Mouse (Mus musculus) MEL (cell line): ENCODE data around the gene Prr11. TPM values are rescaled to one million over a fixed set of nuclear protein-coding genes. Genes with fewer than 3 reads are reported as not detected.

Source experiments
- DNase-seq: peaks from one replicate; pipeline ENCODE4 v3.0.0; 2011; ENCODE audit warnings: low read depth, low spot score
- H3K27ac ChIP-seq: 2 replicates; pipeline ENCODE4 v1.5.1; 2012; ENCODE audit warnings: low read depth, mild to moderate bottlenecking, control low read depth, low read length, moderate library complexity; ENCODE audit not compliant: control insufficient read depth
- H3K27me3 ChIP-seq, 2 experiments: fragments of 150-350 bp in 1 of 2; sonication (generic) in 1 of 2; 2 replicates each; pipeline ENCODE4 v1.6.1; 2012; ENCODE audit warnings: low read length in 2 of 2, mild to moderate bottlenecking in 2 of 2, improper control_type of control experiment in 1 of 2, moderate library complexity in 1 of 2; ENCODE audit not compliant: insufficient read depth in 2 of 2, control insufficient read depth in 1 of 2
- H3K36me3 ChIP-seq, 2 experiments: 2 replicates each; pipeline ENCODE4 v1.6.1; 2012 to 2014; ENCODE audit warnings: low read length in 2 of 2, improper control_type of control experiment in 1 of 2, inconsistent platforms in 1 of 2, mild to moderate bottlenecking in 1 of 2; ENCODE audit not compliant: insufficient read depth in 2 of 2, control insufficient read depth in 1 of 2
- H3K4me1 ChIP-seq, 2 experiments: fragments of 150-350 bp in 1 of 2; sonication (generic) in 1 of 2; 2 replicates each; pipeline ENCODE4 v1.6.1; 2012; ENCODE audit warnings: low read length in 2 of 2, improper control_type of control experiment in 1 of 2, mild to moderate bottlenecking in 1 of 2; ENCODE audit not compliant: insufficient read depth in 2 of 2, control insufficient read depth in 1 of 2
- H3K4me3 ChIP-seq, 2 experiments: fragments of 150-350 bp in 1 of 2; sonication (generic) in 1 of 2; 2 replicates each; pipeline ENCODE4 v1.5.1; 2012; ENCODE audit warnings: low read depth in 2 of 2, low read length in 2 of 2, mild to moderate bottlenecking in 2 of 2, moderate library complexity in 2 of 2, control low read depth in 1 of 2, improper control_type of control experiment in 1 of 2; ENCODE audit not compliant: control insufficient read depth in 1 of 2, insufficient read depth in 1 of 2
- H3K79me2 ChIP-seq: 2 replicates; pipeline ENCODE4 v1.6.1; 2012; ENCODE audit warnings: mild to moderate bottlenecking, low read length, moderate library complexity; ENCODE audit not compliant: control insufficient read depth, poor library complexity, insufficient read depth
- H3K9ac ChIP-seq: 2 replicates; pipeline ENCODE4 v1.6.1; 2012; ENCODE audit warnings: low read depth, mild to moderate bottlenecking, control low read depth, low read length, moderate library complexity; ENCODE audit not compliant: control insufficient read depth, poor library complexity, severe bottlenecking
- H3K9me3 ChIP-seq: fragments of 150-350 bp; sonication (generic); replicated peaks from 2 replicates; pipeline ENCODE4 v1.6.1; 2012; ENCODE audit warnings: mild to moderate bottlenecking, low read length, improper control_type of control experiment, moderate library complexity; ENCODE audit not compliant: insufficient read depth
- BHLHE40 ChIP-seq: IDR thresholded peaks from 2 replicates; pipeline ENCODE4 v1.6.1; 2012; ENCODE audit warnings: low read depth, mild to moderate bottlenecking, inconsistent platforms, low read length, improper control_type of control experiment, borderline replicate concordance
- CHD2 ChIP-seq: IDR thresholded peaks from 2 replicates; pipeline ENCODE4 v1.6.1; 2011; ENCODE audit warnings: low read length, improper control_type of control experiment
- CTCF ChIP-seq, 3 experiments: IDR thresholded peaks in 2 of 3; conservative IDR thresholded peaks in 1 of 3; 2 replicates each; pipeline ENCODE4 v1.5.1; 2011 to 2012; ENCODE audit warnings: low read length in 3 of 3, low read depth in 2 of 3, mild to moderate bottlenecking in 2 of 3, improper control_type of control experiment in 1 of 3, inconsistent platforms in 1 of 3, mixed read lengths in 1 of 3, moderate library complexity in 1 of 3; ENCODE audit not compliant: control insufficient read depth in 1 of 3, insufficient read depth in 1 of 3, poor library complexity in 1 of 3, severe bottlenecking in 1 of 3
- E2F4 ChIP-seq: IDR thresholded peaks from 2 replicates; pipeline ENCODE4 v1.6.1; 2011; ENCODE audit warnings: low read depth, low read length, improper control_type of control experiment, borderline replicate concordance
- ETS1 ChIP-seq: IDR thresholded peaks from 2 replicates; pipeline ENCODE4 v1.6.1; 2012; ENCODE audit warnings: low read depth, mild to moderate bottlenecking, inconsistent platforms, low read length, improper control_type of control experiment, moderate library complexity
- GABPA ChIP-seq: IDR thresholded peaks from 2 replicates; pipeline ENCODE4 v1.6.1; 2012; ENCODE audit warnings: low read depth, mild to moderate bottlenecking, inconsistent platforms, low read length, improper control_type of control experiment, moderate library complexity
- GATA1 ChIP-seq: IDR thresholded peaks from 2 replicates; pipeline ENCODE4 v1.6.1; 2011; ENCODE audit warnings: low read depth, low read length, improper control_type of control experiment
- HCFC1 ChIP-seq: IDR thresholded peaks from 2 replicates; pipeline ENCODE4 v1.6.1; 2012; ENCODE audit warnings: low read depth, mild to moderate bottlenecking, inconsistent platforms, low read length, improper control_type of control experiment, moderate library complexity
- JUND ChIP-seq: IDR thresholded peaks from 2 replicates; pipeline ENCODE4 v1.6.1; 2011; ENCODE audit warnings: low read depth, mild to moderate bottlenecking, improper control_type of control experiment, low read length
- KAT2A ChIP-seq: conservative IDR thresholded peaks from 2 replicates; pipeline ENCODE4 v1.6.1; 2012; ENCODE audit warnings: low read depth, low read length, improper control_type of control experiment, inconsistent platforms
- MAFK ChIP-seq: IDR thresholded peaks from 2 replicates; pipeline ENCODE4 v1.6.1; 2011; ENCODE audit warnings: low read depth, mild to moderate bottlenecking, low read length, improper control_type of control experiment, borderline replicate concordance
- MAX ChIP-seq: IDR thresholded peaks from 2 replicates; pipeline ENCODE4 v1.6.1; 2011; ENCODE audit warnings: low read length, improper control_type of control experiment
- MAZ ChIP-seq: IDR thresholded peaks from 2 replicates; pipeline ENCODE4 v1.6.1; 2012; ENCODE audit warnings: low read depth, mild to moderate bottlenecking, inconsistent platforms, low read length, improper control_type of control experiment
- MEF2A ChIP-seq: IDR thresholded peaks from 2 replicates; pipeline ENCODE4 v1.6.1; 2014; ENCODE audit warnings: low read depth, mild to moderate bottlenecking, inconsistent platforms, low read length, improper control_type of control experiment; ENCODE audit not compliant: poor library complexity, insufficient replicate concordance, severe bottlenecking; ENCODE audit errors: extremely low read depth
- MYC ChIP-seq: IDR thresholded peaks from 2 replicates; pipeline ENCODE4 v1.6.1; 2011; ENCODE audit warnings: low read depth, mild to moderate bottlenecking, low read length, improper control_type of control experiment, moderate library complexity
- NELFE ChIP-seq: IDR thresholded peaks from 2 replicates; pipeline ENCODE4 v1.6.1; 2011; ENCODE audit warnings: low read depth, low read length, improper control_type of control experiment
- NRF1 ChIP-seq: IDR thresholded peaks from 2 replicates; pipeline ENCODE4 v1.6.1; 2014; ENCODE audit warnings: low read depth, mild to moderate bottlenecking, inconsistent platforms, low read length, improper control_type of control experiment, moderate library complexity; ENCODE audit not compliant: poor library complexity, insufficient read depth, severe bottlenecking
- POLR2A ChIP-seq, 2 experiments: IDR thresholded peaks; 2 replicates each; pipeline ENCODE4 v1.6.1; 2011 to 2012; ENCODE audit warnings: low read length in 2 of 2, mild to moderate bottlenecking in 2 of 2, control low read depth in 1 of 2, improper control_type of control experiment in 1 of 2, low read depth in 1 of 2, moderate library complexity in 1 of 2; ENCODE audit not compliant: control insufficient read depth in 1 of 2, insufficient read depth in 1 of 2, poor library complexity in 1 of 2
- POLR2AphosphoS5 ChIP-seq: IDR thresholded peaks from 2 replicates; pipeline ENCODE4 v1.6.1; 2012; ENCODE audit warnings: low read depth, borderline replicate concordance, mild to moderate bottlenecking, inconsistent platforms, low read length, moderate library complexity, mixed read lengths
- RAD21 ChIP-seq: IDR thresholded peaks from 2 replicates; pipeline ENCODE4 v1.6.1; 2011; ENCODE audit warnings: mild to moderate bottlenecking, low read depth, low read length, improper control_type of control experiment
- SIN3A ChIP-seq: IDR thresholded peaks from 2 replicates; pipeline ENCODE4 v1.6.1; 2012; ENCODE audit warnings: low read length, improper control_type of control experiment, inconsistent platforms
- SMC3 ChIP-seq: IDR thresholded peaks from 2 replicates; pipeline ENCODE4 v1.6.1; 2011; ENCODE audit warnings: low read depth, low read length, improper control_type of control experiment
- TBP ChIP-seq: IDR thresholded peaks from 2 replicates; pipeline ENCODE4 v1.8.0; 2011; ENCODE audit warnings: low read depth, low read length, improper control_type of control experiment
- TCF12 ChIP-seq: IDR thresholded peaks from 2 replicates; pipeline ENCODE4 v1.6.1; 2014; ENCODE audit warnings: low read depth, mild to moderate bottlenecking, inconsistent platforms, low read length, improper control_type of control experiment, moderate library complexity
- UBTF ChIP-seq: IDR thresholded peaks from 2 replicates; pipeline ENCODE4 v1.6.1; 2012; ENCODE audit warnings: low read depth, mild to moderate bottlenecking, inconsistent platforms, low read length, improper control_type of control experiment, moderate library complexity, borderline replicate concordance; ENCODE audit not compliant: insufficient read depth
- ZC3H11A ChIP-seq: IDR thresholded peaks from 2 replicates; pipeline ENCODE4 v1.6.1; 2012; ENCODE audit warnings: low read depth, mild to moderate bottlenecking, inconsistent platforms, low read length, improper control_type of control experiment
- ZKSCAN1 ChIP-seq: IDR thresholded peaks from 2 replicates; pipeline ENCODE4 v1.6.1; 2012; ENCODE audit warnings: low read depth, mild to moderate bottlenecking, inconsistent platforms, low read length, improper control_type of control experiment, moderate library complexity
- ZMIZ1 ChIP-seq: IDR thresholded peaks from 2 replicates; pipeline ENCODE4 v1.6.1; 2012; ENCODE audit warnings: low read depth, mild to moderate bottlenecking, inconsistent platforms, low read length, improper control_type of control experiment, moderate library complexity
- polyA plus RNA-seq, 2 experiments: library from polyadenylated mRNA; stranded (reverse) in 1 of 2; unstranded in 1 of 2; fragments of >175 nt in 1 of 2; fragments of >200 nt in 1 of 2; gene quantifications; 2 replicates each; pipeline versions ENCODE4 v1.2.1 to v1.2.4; 2012; ENCODE audit warnings: low replicate concordance in 2 of 2, low read depth in 1 of 2; ENCODE audit not compliant: insufficient read length in 2 of 2, insufficient read depth in 1 of 2, missing spikeins in 1 of 2
- total RNA-seq: library from RNA; depleted of rRNA; stranded (reverse); fragments of 300-350 nt; gene quantifications from 2 replicates; pipeline ENCODE4 v1.2.3, GENCODE M21; 2012

Prr11 gene
- total and polyA plus RNA-seq, 3 experiments: 4.9 to 50.6 (median 19.3) TPM

DNA sequence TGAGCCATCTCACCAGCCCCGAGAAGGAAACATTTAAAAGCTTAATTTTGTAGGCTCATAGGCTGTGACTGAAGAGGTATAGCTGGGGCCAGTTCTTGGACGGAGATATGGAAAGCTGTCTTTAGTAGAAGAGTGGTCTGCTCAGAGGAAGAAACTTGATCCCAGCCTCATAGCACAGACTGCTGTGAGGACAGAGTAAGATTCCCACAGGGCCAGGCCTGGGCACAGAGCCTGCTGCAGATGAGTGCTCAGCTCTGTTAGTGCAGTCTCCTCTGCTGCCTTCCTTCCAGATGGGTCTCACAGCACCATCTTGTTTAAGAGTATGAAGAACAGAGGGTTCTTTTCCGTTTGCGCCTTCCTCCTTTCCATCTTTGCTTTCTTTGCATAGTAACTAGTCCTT is 27.7 kb upstream of the Prr11 start:
- Histone ChIP-seq H3K9me3 (no peaks in the 10 kb centered on the region), H3K27ac (no peak overlapping the region), H3K36me3 (peaks cover 20 to 21% of the 10 kb centered on the region in 2 experiments), H3K4me1 (peaks cover 4 to 20% of the 10 kb centered on the region in 2 experiments; a peak in 3 of 4 replicates), H3K79me2 (no peaks in the 10 kb centered on the region), H3K4me3 (no peak overlapping the region), H3K9ac (no peak overlapping the region), H3K27me3 (no peaks in the 10 kb centered on the region)
- no peak for DNase-seq
- TF ChIP-seq KAT2A (no peak), MEF2A (no peak), CTCF (IDR thresholded peaks at IDR 0.05 in 2 of 3, conservative IDR thresholded peaks at IDR 0.05 in 1 of 3; ENCODE audit: control insufficient read depth in 1 of 3, insufficient read depth in 1 of 3, low read depth in 2 of 3, low read length in 3 of 3, poor library complexity in 1 of 3, severe bottlenecking in 1 of 3) (no peak), NELFE (no peak), HCFC1 (no peak), NRF1 (no peak), POLR2A (IDR thresholded peaks at IDR 0.05; ENCODE audit: control insufficient read depth in 1 of 2, insufficient read depth in 1 of 2, low read depth in 1 of 2, low read length in 2 of 2, poor library complexity in 1 of 2) (no peak), E2F4 (no peak), JUND (no peak), GABPA (no peak), ETS1 (no peak), CHD2 (no peak), BHLHE40 (no peak), POLR2AphosphoS5 (no peak), UBTF (no peak), MYC (no peak), MAFK (no peak), SIN3A (no peak), TBP (no peak), MAZ (no peak)

DNA sequence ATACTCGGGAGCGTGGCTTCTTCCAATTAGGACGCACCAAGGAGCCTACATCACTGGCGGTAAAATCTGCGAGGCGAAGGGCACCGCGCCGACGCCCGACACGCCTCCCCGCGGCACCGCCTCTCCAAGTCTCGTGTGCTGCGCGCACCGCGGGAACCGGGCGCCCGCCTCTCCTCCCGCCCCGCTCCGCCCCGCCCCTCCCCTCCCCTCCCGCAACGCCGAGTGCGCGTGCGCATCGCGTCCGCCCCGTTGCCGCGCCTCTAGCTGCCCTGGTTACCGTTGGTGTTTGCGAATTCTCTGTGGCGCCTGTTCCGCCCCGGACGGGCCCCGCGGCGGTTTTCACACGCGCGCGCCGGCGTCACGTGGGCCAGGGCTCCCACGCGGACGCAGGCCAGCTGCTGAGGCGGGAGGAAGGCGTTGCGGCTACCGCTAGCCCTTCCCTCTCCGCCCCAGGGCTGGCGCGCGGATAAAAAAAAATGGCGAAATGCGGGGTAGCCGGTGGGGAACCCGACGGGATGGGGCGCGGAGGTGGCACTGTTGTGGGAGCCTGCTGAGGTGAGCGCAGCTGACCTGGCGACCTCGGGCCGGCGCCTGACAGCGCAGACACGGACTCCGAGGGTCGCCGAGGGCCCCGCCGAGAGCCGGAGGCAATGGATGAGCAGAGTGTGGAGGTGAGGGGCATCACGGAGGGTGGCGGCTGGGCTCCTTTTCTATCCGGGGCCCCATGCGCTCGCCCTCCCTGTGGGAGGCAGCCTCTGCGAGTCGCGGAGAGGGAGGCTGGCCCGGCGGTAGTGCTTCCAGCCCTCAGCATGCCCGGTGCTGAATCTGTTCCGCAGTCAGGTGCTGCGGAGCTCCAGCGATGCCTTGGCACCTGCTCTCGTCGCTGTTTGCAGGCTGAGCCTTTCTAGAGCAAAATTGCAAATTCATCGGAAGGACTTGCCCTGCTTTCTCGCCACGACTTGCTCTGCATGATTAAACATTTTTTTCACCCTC is 18.6 kb upstream of the Prr11 start, which contains the start of gene Trim37:
TSS of gene Trim37 (plus strand) at position 254 of the 993 bp plus-strand sequence.
- Histone ChIP-seq H3K9me3 (no peaks in the 10 kb centered on the region), H3K36me3 (peaks cover 14 to 19% of the 10 kb centered on the region in 2 experiments), H3K79me2 (peaks cover 20% of the 10 kb centered on the region), H3K27me3 (no peaks in the 10 kb centered on the region), H3K9ac (peak within 1 kb of the TSS; percentile 84), H3K4me1 (peaks cover 4 to 8% of the 10 kb centered on the region in 2 experiments), H3K27ac (peak within 1 kb of the TSS; percentile 76), H3K4me3 (peak within 1 kb of the TSS; percentile 72 to 77)
- peak; percentile 97 for DNase-seq
- TF ChIP-seq MAFK: no peak
- TF ChIP-seq KAT2A: no peak; the same call in 1 of the 2 replicates
- peak; percentile 85 for TF ChIP-seq MAX
- TF ChIP-seq ZKSCAN1: no peak
- TF ChIP-seq RAD21: no peak
- peak; percentile 93 for TF ChIP-seq SIN3A
- TF ChIP-seq JUND: no peak
- peak; percentile 14; the same call in 1 of the 2 replicates for TF ChIP-seq TCF12
- TF ChIP-seq SMC3: no peak
- 0 out of 2 replicates have a peak, but pooled peaks have one; percentile 29 for TF ChIP-seq MEF2A
- 0 out of 6 replicates have a peak, but pooled peaks of 1 of the 3 experiments have one; percentile 1 for TF ChIP-seq CTCF (IDR thresholded peaks at IDR 0.05 in 2 of 3, conservative IDR thresholded peaks at IDR 0.05 in 1 of 3; ENCODE audit: control insufficient read depth in 1 of 3, insufficient read depth in 1 of 3, low read depth in 2 of 3, low read length in 3 of 3, poor library complexity in 1 of 3, severe bottlenecking in 1 of 3)
- TF ChIP-seq CHD2: no peak; the same call in 1 of the 2 replicates
- TF ChIP-seq ZC3H11A: no peak
- no peak for TF ChIP-seq GATA1
- TF ChIP-seq ZMIZ1: no peak; the same call in 1 of the 2 replicates
